Mouse (Mus musculus) heart, embryonic 16.5 days (tissue): ENCODE measurements around the gene Chil5. TPM values are rescaled to one million over a fixed set of nuclear protein-coding genes. Genes with fewer than 3 reads are reported as not detected.

ENCODE experiments used
- ATAC-seq: fragments of 200-750 bp; cut with Nextera tagmentation; replicated peaks from 2 replicates; pipeline ENCODE4 v1.8.0; 2017; ENCODE audit warnings: moderate number of reproducible peaks; ENCODE audit not compliant: insufficient read depth, low FRiP score; ENCODE audit errors: extremely low read depth
- H3K27ac ChIP-seq: fragments of 300-500 bp; sonication (generic); 2 replicates; pipeline ENCODE4 v1.5.1; 2014; ENCODE audit warnings: mild to moderate bottlenecking, low read length, control low read depth, moderate library complexity
- H3K27me3 ChIP-seq: fragments of 300-500 bp; sonication (generic); 2 replicates; pipeline ENCODE4 v1.6.1; 2014; ENCODE audit warnings: low read length, mixed read lengths; ENCODE audit not compliant: control insufficient read depth, insufficient read depth
- H3K36me3 ChIP-seq: fragments of 300-500 bp; sonication (generic); 2 replicates; pipeline ENCODE4 v1.6.1; 2014; ENCODE audit not compliant: control insufficient read depth, insufficient read depth
- H3K4me1 ChIP-seq: fragments of 300-500 bp; sonication (generic); 2 replicates; pipeline ENCODE4 v1.6.1; 2014; ENCODE audit warnings: low read length, mixed read lengths; ENCODE audit not compliant: control insufficient read depth, insufficient read depth
- H3K4me2 ChIP-seq: fragments of 300-500 bp; sonication (generic); 2 replicates; pipeline ENCODE4 v1.6.1; 2014; ENCODE audit warnings: low read depth, mild to moderate bottlenecking, control low read depth, low read length
- H3K4me3 ChIP-seq: fragments of 300-500 bp; sonication (generic); 2 replicates; pipeline ENCODE4 v1.5.1; 2014; ENCODE audit warnings: mild to moderate bottlenecking, control low read depth, low read length
- H3K9ac ChIP-seq: fragments of 300-500 bp; sonication (generic); 2 replicates; pipeline ENCODE4 v1.6.1; 2014; ENCODE audit warnings: low read length, control low read depth
- H3K9me3 ChIP-seq: fragments of 300-500 bp; sonication (generic); replicated peaks from 2 replicates; pipeline ENCODE4 v1.6.1; 2016; ENCODE audit warnings: low read length; ENCODE audit not compliant: control insufficient read depth
- WGBS: fragments of 180-500 bp; shearing (Covaris S2); extraction: QIAGEN DNeasy Blood & Tissue Kit; methylation state at CpG from one replicate; pipeline ENCODE4 v1.1.7; 2014; 5-methylcytosine and 5-hydroxymethylcytosine counted together
- polyA plus RNA-seq: library from polyadenylated mRNA; unstranded; fragments of >200 nt; fragmentation: Nextera tagmentation; extraction: Ambion mirVana; gene quantifications from 2 replicates; pipeline ENCODE4 v1.2.1, GENCODE M21; 2015

The Chil5 gene
- polyA plus RNA-seq, 1 experiment from 2014 or later, result 0.29 TPM

GRCm38 (mm10) chr3:105971831-105972446 lies 60.7 kb downstream of the Chil5 start:
- Histone ChIP-seq H3K4me3 (no peak overlapping the region), H3K27me3 (no peaks in the 10 kb centered on the region), H3K9me3 (no peaks in the 10 kb centered on the region), H3K36me3 (peaks cover 25% of the 10 kb centered on the region), H3K9ac (no peak overlapping the region), H3K4me2 (no peak overlapping the region), H3K4me1 (no peaks in the 10 kb centered on the region), H3K27ac (no peak overlapping the region)
- ATAC-seq, result no peak
- 82% methylated on average over 5 of the region's 5 CpGs for WGBS

Other genes with a start within 250 kb of the Chil5 start
- 80.5 and 98.8 TPM in 2 replicates for gene Rap1a, start 231.5 kb downstream of the Chil5 start, polyA plus RNA-seq
- gene Adora3, start 162.0 kb downstream of the Chil5 start, polyA plus RNA-seq, result 0.20 and 0.22 TPM in 2 replicates
- 0.32 TPM in 1 of 2 replicates, not detected in the other for gene Tmigd3, start 161.9 kb downstream of the Chil5 start, polyA plus RNA-seq
- 0.90 and 1.6 TPM in 2 replicates for gene I830077J02Rik, start 100.2 kb downstream of the Chil5 start, polyA plus RNA-seq
- gene Wdr77, start 73.4 kb downstream of the Chil5 start, polyA plus RNA-seq, result 85.9 and 86.6 TPM in 2 replicates
- 954 and 1,079 TPM in 2 replicates for gene Atp5f1, start 72.7 kb downstream of the Chil5 start, polyA plus RNA-seq
- 1.2 and 1.6 TPM in 2 replicates for gene Ovgp1, start 59.1 kb downstream of the Chil5 start, polyA plus RNA-seq
- 1.1 and 2.5 TPM in 2 replicates for gene Pifo, start 18.2 kb downstream of the Chil5 start, polyA plus RNA-seq
- 0.08 TPM in 1 of 2 replicates, not detected in the other for gene Chia1, start 80.4 kb upstream of the Chil5 start, polyA plus RNA-seq
- 0.15 and 0.29 TPM in 2 replicates for gene Chil3, start 134.8 kb upstream of the Chil5 start, polyA plus RNA-seq
- gene Chil4, start 186.7 kb upstream of the Chil5 start, polyA plus RNA-seq, result 0.12 and 0.22 TPM in 2 replicates